Mouse (Mus musculus) spleen, adult 2 months (tissue): ENCODE data around the gene Ofd1.

ENCODE experiments used
- CTCF ChIP-seq: fragments of 200-500 bp; IDR thresholded peaks from 2 replicates; pipeline ENCODE4 v1.5.1; 2011; ENCODE audit warnings: mild to moderate bottlenecking, inconsistent platforms; ENCODE audit not compliant: insufficient read depth, insufficient read length, insufficient replicate concordance; ENCODE audit errors: extremely low read depth
- POLR2A ChIP-seq: fragments of 200-500 bp; IDR thresholded peaks from 2 replicates; pipeline ENCODE4 v1.6.1; 2011; ENCODE audit warnings: low read depth, low read length, inconsistent platforms

GRCm38 (mm10) chrX:166386656-166387055 is 53.8 kb downstream of the Ofd1 start:
- no peak for TF ChIP-seq CTCF
- no peak for TF ChIP-seq POLR2A
